Mouse (Mus musculus) cerebral cortex, adult 2 months (tissue): ENCODE measurements around the gene Sept11.

Source experiments
- WGBS: fragments of 180-500 bp; shearing (Covaris S2); methylation state at CpG from one replicate; pipeline ENCODE4 v1.1.7; 2018; 5-methylcytosine and 5-hydroxymethylcytosine counted together

The Sept11 gene

DNA sequence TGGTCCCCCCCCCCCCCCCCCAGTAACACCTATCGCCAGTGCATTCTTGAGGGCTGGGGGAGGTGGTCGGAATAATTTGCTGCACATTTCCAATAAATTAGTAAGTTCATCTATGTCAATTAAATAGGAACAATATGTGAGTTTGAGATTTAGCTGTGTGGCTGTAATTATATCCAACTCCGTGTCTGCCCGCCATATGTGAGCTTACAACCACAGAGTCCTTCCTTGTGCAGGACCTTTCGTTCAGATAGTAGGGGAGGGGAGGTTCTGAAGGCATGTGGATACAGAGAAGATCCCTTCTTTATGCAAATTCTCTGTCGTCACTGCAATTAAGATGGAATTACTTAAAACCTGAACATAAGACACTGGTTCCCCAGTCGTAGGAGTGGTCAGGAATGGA is 2.1 kb downstream of the Sept11 start:
- 49% methylated on average over 7 of the region's 7 CpGs for WGBS

DNA sequence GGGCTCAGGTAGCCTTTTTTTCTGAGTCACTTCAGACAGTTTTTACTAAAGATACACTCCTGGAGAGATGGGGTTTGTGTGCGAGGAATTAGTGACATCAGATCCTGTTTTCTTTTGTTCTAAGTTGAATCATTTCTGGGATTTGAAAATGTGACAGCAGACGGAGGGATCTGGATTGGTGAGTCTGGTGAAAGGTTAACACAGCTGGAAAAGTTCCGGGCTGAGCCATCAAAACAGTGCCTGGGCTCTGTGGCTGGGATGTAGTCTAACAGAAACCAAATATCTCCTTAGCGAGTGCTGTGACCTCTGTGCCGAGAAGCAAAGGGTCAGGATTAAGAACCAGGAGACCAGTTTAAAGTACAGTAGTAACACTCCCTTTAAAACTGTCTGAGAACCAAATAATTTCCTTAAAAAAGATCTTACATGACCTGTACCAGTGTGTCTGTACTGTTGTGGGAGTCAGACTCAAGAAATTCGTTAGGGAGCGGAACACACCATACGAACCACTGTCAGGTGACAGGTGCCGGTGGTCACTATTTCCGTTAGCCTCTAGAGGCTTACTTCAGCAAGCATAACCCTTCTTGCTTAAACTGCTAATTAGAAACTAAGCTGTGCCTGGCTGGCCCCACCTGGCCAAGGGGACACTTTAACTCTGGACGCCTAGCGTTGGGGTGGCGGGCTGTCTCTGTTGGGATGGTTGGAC is 4.1 kb downstream of the Sept11 start:
- 73% methylated on average over 13 of the region's 13 CpGs for WGBS

GRCm38 (mm10) chr5:93098219-93098618 is 5.0 kb downstream of the Sept11 start:
- 50% methylated on average over 6 of the region's 6 CpGs for WGBS

GRCm38 (mm10) chr5:93098811-93099210 is 5.6 kb downstream of the Sept11 start:
- 73% methylated on average over 14 of the region's 14 CpGs for WGBS

DNA sequence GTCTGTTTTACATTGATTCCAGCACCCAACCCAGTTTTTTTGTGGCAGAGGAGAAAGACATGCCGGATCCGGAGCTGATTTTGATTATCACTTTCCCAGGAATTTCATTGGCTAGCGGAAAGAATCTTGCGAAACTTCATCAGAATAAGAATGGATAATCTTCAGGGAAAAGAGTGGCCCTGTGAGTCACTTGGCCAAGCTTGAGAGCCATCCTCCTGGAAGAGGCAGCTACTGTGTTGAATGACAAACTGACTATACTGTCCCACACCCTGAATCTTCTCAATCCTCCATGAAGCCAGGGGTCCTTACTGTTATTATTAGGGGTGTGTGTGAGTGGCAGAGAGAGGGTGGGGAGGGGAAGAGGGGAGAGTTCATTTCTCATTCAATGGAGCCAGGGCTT is 7.7 kb downstream of the Sept11 start:
- 75% methylated on average over 4 of the region's 4 CpGs for WGBS

DNA sequence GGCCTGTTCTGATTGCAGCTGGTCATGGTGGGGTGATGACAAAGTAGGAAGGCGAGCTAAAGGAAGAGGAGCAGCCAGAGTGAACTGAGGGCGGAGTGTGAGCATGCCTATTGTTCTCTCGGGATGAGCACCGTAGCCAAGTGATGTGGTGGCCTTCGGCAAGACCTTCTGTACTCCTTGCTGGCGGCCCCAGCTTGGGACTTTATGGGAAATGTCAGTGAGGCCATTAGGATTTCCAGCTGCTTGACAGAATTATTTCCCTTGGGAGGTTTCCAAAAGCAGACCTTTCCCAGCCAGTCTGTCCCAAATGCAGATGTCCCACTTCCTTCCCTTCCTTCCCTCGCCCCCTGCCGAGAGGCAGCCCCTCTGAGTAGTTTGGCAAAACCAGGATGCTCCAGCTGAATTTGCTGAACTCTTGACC is 8.1 kb downstream of the Sept11 start:
- WGBS = 67% methylated on average over 8 of the region's 8 CpGs

- WGBS = 80% methylated on average over 8 of the region's 8 CpGs
These were observed 10.4 kb downstream of the Sept11 start for GRCm38 (mm10) chr5:93103603-93104002.

GRCm38 (mm10) chr5:93104987-93105823 is 12.0 kb downstream of the Sept11 start:
- 69% methylated on average over 5 of the region's 5 CpGs for WGBS

GRCm38 (mm10) chr5:93106048-93106447 is 12.8 kb downstream of the Sept11 start:
- 77% methylated on average over 4 of the region's 4 CpGs for WGBS

DNA sequence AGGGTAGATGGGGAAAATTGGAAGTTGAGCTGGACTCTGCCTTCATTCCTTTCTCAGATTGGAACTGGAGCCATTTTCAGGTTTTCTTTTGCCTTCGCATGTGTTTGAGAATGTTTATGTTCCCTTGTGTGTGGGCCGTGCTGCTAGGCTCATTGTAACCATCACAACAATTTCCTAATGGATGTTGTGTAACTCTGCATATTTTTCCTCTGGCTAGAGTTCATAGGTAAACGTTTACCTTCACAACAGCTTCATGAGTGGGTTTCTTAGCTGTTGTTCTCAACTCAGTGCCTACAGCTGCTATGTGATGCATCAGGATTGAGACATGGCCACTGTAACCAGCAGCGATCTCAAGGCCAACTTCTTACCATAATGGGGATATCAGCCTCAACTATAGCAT is 15.5 kb downstream of the Sept11 start:
- 74% methylated on average over 4 of the region's 4 CpGs for WGBS

GRCm38 (mm10) chr5:93109555-93109954 is 16.3 kb downstream of the Sept11 start:
- 58% methylated on average over 2 of the region's 2 CpGs for whole genome bisulfite sequencing

DNA sequence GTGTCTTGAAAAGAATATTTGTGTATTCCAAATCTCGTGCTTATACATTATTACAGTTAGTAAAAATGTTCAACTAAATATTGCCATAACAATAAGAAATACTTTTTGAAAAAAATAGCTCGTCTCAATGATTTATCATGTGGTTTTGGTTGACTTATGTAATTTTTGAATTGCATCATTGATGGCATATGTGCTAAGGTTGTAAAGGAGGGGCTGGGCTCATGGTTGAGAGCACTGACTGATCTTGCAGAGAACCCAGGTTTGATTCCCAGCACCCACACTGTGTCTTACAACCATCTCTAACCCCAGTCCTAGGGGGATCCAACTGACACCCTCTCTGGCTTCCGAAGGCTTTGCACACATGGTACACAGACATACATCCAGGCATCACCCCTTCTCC is 19.1 kb downstream of the Sept11 start:
- WGBS = 86% methylated on average over 3 of the region's 3 CpGs

GRCm38 (mm10) chr5:93113517-93113916 is 20.3 kb downstream of the Sept11 start:
- WGBS = 45% methylated on average over 5 of the region's 5 CpGs

GRCm38 (mm10) chr5:93114515-93114914 is 21.3 kb downstream of the Sept11 start:
- 43% methylated on average over 6 of the region's 6 CpGs for WGBS

GRCm38 (mm10) chr5:93115059-93115458 is 21.8 kb downstream of the Sept11 start:
- WGBS = 79% methylated on average over 6 of the region's 6 CpGs

- WGBS = 59% methylated on average over 13 of the region's 13 CpGs
These were observed 22.6 kb downstream of the Sept11 start for GRCm38 (mm10) chr5:93115854-93116253.

- WGBS = 76% methylated on average over 8 of the region's 8 CpGs
These were observed 24.4 kb downstream of the Sept11 start for GRCm38 (mm10) chr5:93117648-93118047.

GRCm38 (mm10) chr5:93121660-93122059 is 28.4 kb downstream of the Sept11 start:
- 81% methylated on average over 8 of the region's 8 CpGs for WGBS

- WGBS = 52% methylated on average over 9 of the region's 9 CpGs
These were observed 31.0 kb downstream of the Sept11 start for GRCm38 (mm10) chr5:93124031-93124826.

DNA sequence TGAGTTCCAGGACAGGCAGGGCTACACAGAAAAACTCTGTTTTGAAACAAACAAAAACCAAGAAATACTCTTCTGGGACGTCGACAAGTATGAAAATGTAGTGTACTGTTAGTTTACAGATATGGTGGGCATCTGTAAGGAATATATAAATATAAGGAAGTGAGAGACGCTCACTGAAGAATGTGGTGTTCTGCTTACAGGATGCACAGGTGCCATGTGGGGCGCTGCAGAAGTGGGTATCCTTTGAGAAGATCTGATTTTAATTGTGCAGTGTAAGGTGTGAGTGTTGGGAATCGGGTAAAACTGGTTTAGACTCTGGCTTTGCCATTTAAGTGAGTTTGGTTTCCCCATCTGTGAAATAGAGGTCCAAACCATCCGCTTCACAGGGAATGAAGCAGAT is 32.1 kb downstream of the Sept11 start:
- 73% methylated on average over 6 of the region's 6 CpGs for WGBS

GRCm38 (mm10) chr5:93126222-93126929 is 33.1 kb downstream of the Sept11 start:
- 36% methylated on average over 12 of the region's 12 CpGs for WGBS
